Mouse (Mus musculus) C2C12 (cell line): ENCODE data around the gene Mov10. TPM values are rescaled to one million over a fixed set of nuclear protein-coding genes. Genes with fewer than 3 reads are reported as not detected.
"Not testable (repeated sequence)": the region's sequence is repeated elsewhere in the genome, so short reads cannot be mapped to it uniquely, and the experiment has no call there.

Source experiments
- H3K27me3 ChIP-seq: one replicate; pipeline ENCODE4 v1.6.1; 2011; ENCODE audit not compliant: control insufficient read depth, insufficient read depth, insufficient read length
- H3K36me3 ChIP-seq: one replicate; pipeline ENCODE4 v1.6.1; 2011; ENCODE audit not compliant: control insufficient read depth, insufficient read depth
- H3K4me3 ChIP-seq: one replicate; pipeline ENCODE4 v1.5.1; 2011; ENCODE audit warnings: mild to moderate bottlenecking, control low read depth; ENCODE audit not compliant: poor library complexity, insufficient read depth, severe bottlenecking
- H3K79me2 ChIP-seq: one replicate; pipeline ENCODE4 v1.6.1; 2011; ENCODE audit not compliant: control insufficient read depth, insufficient read depth
- H3K79me3 ChIP-seq: one replicate; pipeline ENCODE4 v1.6.1; 2011; ENCODE audit warnings: low read depth, control low read depth
- H3ac ChIP-seq: one replicate; pipeline ENCODE3; 2011; ENCODE audit warnings: low read depth; ENCODE audit not compliant: control insufficient read depth, insufficient read length
- CEBPB ChIP-seq: IDR thresholded peaks from one replicate; pipeline ENCODE4 v1.6.1; 2011; ENCODE audit warnings: low read depth, mild to moderate bottlenecking, control low read depth, moderate library complexity
- CTCF ChIP-seq: IDR thresholded peaks from one replicate; pipeline ENCODE4 v1.5.1; 2011; ENCODE audit not compliant: control insufficient read depth, insufficient read depth, insufficient read length
- FOSL1 ChIP-seq: IDR thresholded peaks from one replicate; pipeline ENCODE4 v1.8.0; 2011; ENCODE audit warnings: mild to moderate bottlenecking, low read length; ENCODE audit not compliant: poor library complexity, insufficient read depth, severe bottlenecking
- MAX ChIP-seq: IDR thresholded peaks from one replicate; pipeline ENCODE4 v1.6.1; 2011; ENCODE audit warnings: mild to moderate bottlenecking, control low read depth
- MYOD1 ChIP-seq: IDR thresholded peaks from one replicate; pipeline ENCODE4 v1.6.1; 2011; ENCODE audit warnings: low read depth; ENCODE audit not compliant: control insufficient read depth, insufficient read length
- MYOG ChIP-seq: IDR thresholded peaks from one replicate; pipeline ENCODE4 v1.6.1; 2011; ENCODE audit not compliant: control insufficient read depth, insufficient read length; ENCODE audit errors: extremely low read depth
- USF1 ChIP-seq: IDR thresholded peaks from one replicate; pipeline ENCODE4 v1.6.1; 2011; ENCODE audit warnings: low read depth, mild to moderate bottlenecking, control low read depth, moderate library complexity
- polyA plus RNA-seq: library from polyadenylated mRNA; unstranded; fragments of >200 nt; fragmentation: generic; extraction: Trizol; gene quantifications from one replicate; pipeline ENCODE4 v1.2.1, GENCODE M21; 2012; ENCODE audit warnings: missing spikeins

Gene Mov10
- polyA plus RNA-seq, 1 experiment: 9.3 TPM

DNA sequence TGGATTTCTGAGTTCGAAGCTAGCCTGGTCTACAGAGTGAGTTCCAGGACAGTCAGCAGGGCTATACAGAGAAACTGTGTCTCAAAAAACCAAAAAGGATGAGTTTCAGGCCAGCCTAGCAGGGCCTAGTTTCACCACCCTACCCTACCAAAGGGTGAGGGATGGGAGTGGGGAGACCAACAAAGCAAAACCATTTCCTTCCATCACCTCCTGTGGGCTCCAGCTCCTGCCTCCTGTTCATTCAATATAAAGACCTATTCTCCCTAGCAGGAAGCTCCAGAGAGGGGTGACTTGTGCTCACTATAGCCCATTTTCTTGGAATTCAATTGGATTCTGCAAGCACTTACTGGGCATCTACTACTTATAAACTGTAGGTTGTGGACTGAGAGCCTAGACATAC is 3.6 kb downstream of the Mov10 start:
- H3ac ChIP-seq: no peak overlapping the region
- no peaks in the 10 kb centered on the region for H3K36me3 ChIP-seq
- H3K79me2 ChIP-seq: no peaks in the 10 kb centered on the region
- H3K27me3 ChIP-seq: no peaks in the 10 kb centered on the region
- H3K79me3 ChIP-seq: no peaks in the 10 kb centered on the region
- no peak for TF ChIP-seq CEBPB
- no peak for TF ChIP-seq MYOD1
- no peak for TF ChIP-seq CTCF
- H3K4me3 ChIP-seq: no peak overlapping the region

- not testable (repeated sequence) for H3K36me3 ChIP-seq, H3ac ChIP-seq, H3K79me2 ChIP-seq, H3K27me3 ChIP-seq, H3K79me3 ChIP-seq, H3K4me3 ChIP-seq
These were observed 5.1 kb downstream of the Mov10 start for GRCm38 (mm10) chr3:104813227-104813626.

GRCm38 (mm10) chr3:104812254-104812653 is 6.1 kb downstream of the Mov10 start:
- TF ChIP-seq FOSL1 (no peak), CTCF (no peak), MYOD1 (no peak), MAX (no peak), USF1 (no peak), MYOG (no peak)
- no peaks in the 10 kb centered on the region for H3K79me3 ChIP-seq
- H3ac ChIP-seq: no peak overlapping the region
- no peaks in the 10 kb centered on the region for H3K79me2 ChIP-seq
- no peaks in the 10 kb centered on the region for H3K36me3 ChIP-seq
- no peak overlapping the region for H3K4me3 ChIP-seq
- no peaks in the 10 kb centered on the region for H3K27me3 ChIP-seq

DNA sequence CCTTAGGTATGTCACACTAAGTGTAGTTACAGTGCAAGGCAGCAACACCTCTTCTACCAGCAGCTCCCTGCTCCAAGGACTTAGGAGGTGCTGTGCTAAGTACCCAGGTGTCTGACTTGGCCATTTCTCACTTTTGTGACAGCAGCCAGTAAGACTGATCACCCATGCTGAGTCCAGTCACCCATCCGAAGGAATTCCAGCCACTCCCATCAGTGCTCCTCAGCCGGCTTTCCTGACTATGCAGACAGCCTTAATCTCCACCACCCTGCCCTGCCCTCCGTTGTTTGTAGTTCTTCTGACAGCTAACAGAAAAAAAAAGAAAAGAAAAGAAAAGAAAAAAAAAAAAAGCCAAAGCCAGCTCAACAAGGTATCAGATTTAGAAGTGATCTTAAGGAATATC is 6.6 kb downstream of the Mov10 start:
- H3ac ChIP-seq: no peak overlapping the region
- H3K4me3 ChIP-seq: no peak overlapping the region
- H3K27me3 ChIP-seq: no peaks in the 10 kb centered on the region
- TF ChIP-seq CTCF (no peak), MYOD1 (no peak), CEBPB (no peak), MYOG (no peak), FOSL1 (no peak)
- no peaks in the 10 kb centered on the region for H3K36me3 ChIP-seq
- H3K79me2 ChIP-seq: no peaks in the 10 kb centered on the region
- H3K79me3 ChIP-seq: no peaks in the 10 kb centered on the region

GRCm38 (mm10) chr3:104805539-104805938 is 12.8 kb downstream of the Mov10 start:
- no peaks in the 10 kb centered on the region for H3K79me2 ChIP-seq
- no peaks in the 10 kb centered on the region for H3K79me3 ChIP-seq
- TF ChIP-seq CTCF (no peak), MYOG (no peak), FOSL1 (no peak), MAX (no peak), USF1 (no peak), MYOD1 (no peak), CEBPB (no peak)
- no peak overlapping the region for H3ac ChIP-seq
- H3K36me3 ChIP-seq: peaks cover 7% of the 10 kb centered on the region
- H3K4me3 ChIP-seq: no peak overlapping the region
- no peaks in the 10 kb centered on the region for H3K27me3 ChIP-seq

GRCm38 (mm10) chr3:104804312-104804711 is 14.1 kb downstream of the Mov10 start:
- TF ChIP-seq FOSL1 (no peak), MAX (no peak), MYOD1 (no peak), USF1 (no peak), CEBPB (no peak), CTCF (no peak), MYOG (no peak)
- Histone ChIP-seq H3K4me3 (no peak overlapping the region), H3ac (no peak overlapping the region), H3K79me3 (no peaks in the 10 kb centered on the region), H3K79me2 (no peaks in the 10 kb centered on the region), H3K36me3 (peaks cover 14% of the 10 kb centered on the region), H3K27me3 (no peaks in the 10 kb centered on the region)
